Comparison of ENCODE assay signal across 8 mouse cellular contexts in genomic region chr7:130645332-130645993, GRCm38 (mm10).
A peak's percentile ranks its signal among the peaks of the same experiment; 100 is the strongest.
DNase-seq lines count a peak whose midpoint lies in the region; ATAC-seq and TF ChIP-seq lines count a peak whose summit lies in the region.

No protein-coding gene starts in this region.

- H3K36me3 ChIP-seq in heart, adult 2 months (ENCODE audit: control insufficient read depth, insufficient read depth, low read length), result peaks cover 19% of the 10 kb centered on the region
- no peaks in the 10 kb centered on the region for H3K36me3 ChIP-seq in embryonic facial prominence, embryonic 15.5 days
- no peaks in the 10 kb centered on the region for H3K36me3 ChIP-seq in kidney, embryonic 14.5 days (ENCODE audit: control insufficient read depth, insufficient read depth, low read length)
- H3K36me3 ChIP-seq in midbrain, embryonic 12.5 days, result no peaks in the 10 kb centered on the region

- intact Hi-C loops in heart, adult 2 months (cut with DNase I), result loop anchor here (5.0 kb wide), 1 partner anchor 98 kb away; no protein-coding TSS in a partner anchor
- intact Hi-C loops in heart, postnatal 25 days (cut with DNase I), result no loop called here

- peak overlapping the region; percentile 96 for H3K27ac ChIP-seq in heart, adult 2 months
- peak overlapping the region; percentile 96 for H3K27ac ChIP-seq in embryonic facial prominence, embryonic 15.5 days (replicated peaks)
- H3K27ac ChIP-seq in kidney, embryonic 14.5 days (ENCODE audit: low read depth, low read length), result peak overlapping the region; percentile 91
- peak overlapping the region; percentile 83 for H3K27ac ChIP-seq in midbrain, embryonic 12.5 days (replicated peaks)

- ATAC-seq in CD4-positive, CD25-positive, alpha-beta regulatory T cell, adult 4 months, result peak; percentile 36
- ATAC-seq in embryonic facial prominence, embryonic 15.5 days (ENCODE audit: insufficient number of reproducible peaks, low FRiP score, low TSS enrichment, low read depth), result peak; percentile 40
- ATAC-seq in kidney, embryonic 14.5 days (ENCODE audit: low FRiP score, low TSS enrichment), result peak; percentile 48
- 0 out of 2 replicates have a peak, but pooled peaks have one; percentile 27 for ATAC-seq in midbrain, embryonic 12.5 days (ENCODE audit: low FRiP score, low read depth)

- WGBS in heart, adult 2 months, result 16% methylated on average over 15 of the region's 15 CpGs
- WGBS in embryonic facial prominence, embryonic 15.5 days, result 14% methylated on average over 15 of the region's 15 CpGs
- 3% methylated on average over 15 of the region's 15 CpGs for WGBS in kidney, embryonic 14.5 days
- WGBS in midbrain, embryonic 12.5 days, result 16% methylated on average over 15 of the region's 15 CpGs

- DNase-seq in heart, adult 2 months, result no peak
- no peak for DNase-seq in heart, postnatal 25 days (ENCODE audit: low spot score)
- DNase-seq in cerebellum, adult 18-20 months, result no peak
- no peak for DNase-seq in frontal cortex, postnatal 25 days (ENCODE audit: low spot score in 2 of 2)

- H3K4me3 ChIP-seq in heart, adult 2 months, result peak overlapping the region; percentile 86
- H3K4me3 ChIP-seq in embryonic facial prominence, embryonic 15.5 days (replicated peaks), result peak overlapping the region; percentile 69
- peak overlapping the region; percentile 61 for H3K4me3 ChIP-seq in kidney, embryonic 14.5 days (ENCODE audit: low read length)
- peak overlapping the region; percentile 58 for H3K4me3 ChIP-seq in midbrain, embryonic 12.5 days

- H3K79me2 ChIP-seq in heart, adult 2 months (replicated peaks; ENCODE audit: control insufficient read depth, insufficient read depth, low read length), result peaks cover 4% of the 10 kb centered on the region

- peak overlapping the region; percentile 83 for H3K9ac ChIP-seq in heart, adult 2 months (ENCODE audit: low read depth, low read length)
- peak overlapping the region; percentile 79 for H3K9ac ChIP-seq in embryonic facial prominence, embryonic 15.5 days
- peak overlapping the region; percentile 80 for H3K9ac ChIP-seq in kidney, embryonic 14.5 days (ENCODE audit: low read depth, low read length)
- H3K9ac ChIP-seq in midbrain, embryonic 12.5 days (replicated peaks), result peak overlapping the region; percentile 66

- peak overlapping the region; percentile 93 for H3K4me2 ChIP-seq in embryonic facial prominence, embryonic 15.5 days (replicated peaks)
- peak overlapping the region; percentile 95 for H3K4me2 ChIP-seq in kidney, embryonic 14.5 days (replicated peaks; ENCODE audit: low read depth, low read length)
- peak overlapping the region; percentile 72 for H3K4me2 ChIP-seq in midbrain, embryonic 12.5 days (replicated peaks)

- TF ChIP-seq EP300 in heart, adult 2 months (IDR thresholded peaks at IDR 0.05; ENCODE audit: insufficient read depth, low read depth, low read length), result no peak

- no peak for TF ChIP-seq POLR2A in heart, adult 2 months (IDR thresholded peaks at IDR 0.05; ENCODE audit: insufficient read depth, low read depth, low read length)

- no peak for TF ChIP-seq CTCF in heart, adult 2 months (IDR thresholded peaks at IDR 0.05)

- H3K27me3 ChIP-seq in heart, adult 2 months (ENCODE audit: control insufficient read depth, insufficient read depth, low read length), result no peaks in the 10 kb centered on the region
- no peaks in the 10 kb centered on the region for H3K27me3 ChIP-seq in embryonic facial prominence, embryonic 15.5 days
- H3K27me3 ChIP-seq in kidney, embryonic 14.5 days (ENCODE audit: control insufficient read depth, insufficient read depth, low read length), result no peaks in the 10 kb centered on the region
- 0 out of 2 replicates have a peak, but pooled peaks cover 5% of the 10 kb centered on the region for H3K27me3 ChIP-seq in midbrain, embryonic 12.5 days

- peaks cover 32% of the 10 kb centered on the region for H3K4me1 ChIP-seq in heart, adult 2 months (ENCODE audit: control insufficient read depth, insufficient read depth, low read length)
- peaks cover 41% of the 10 kb centered on the region for H3K4me1 ChIP-seq in embryonic facial prominence, embryonic 15.5 days
- H3K4me1 ChIP-seq in kidney, embryonic 14.5 days (ENCODE audit: control insufficient read depth, insufficient read depth, low read length), result peaks cover 9% of the 10 kb centered on the region
- peaks cover 30% of the 10 kb centered on the region for H3K4me1 ChIP-seq in midbrain, embryonic 12.5 days

- no peaks in the 10 kb centered on the region for H3K9me3 ChIP-seq in embryonic facial prominence, embryonic 15.5 days (replicated peaks)
- H3K9me3 ChIP-seq in kidney, embryonic 14.5 days (ENCODE audit: control insufficient read depth, low read length), result no peaks in the 10 kb centered on the region
- no peaks in the 10 kb centered on the region for H3K9me3 ChIP-seq in midbrain, embryonic 12.5 days
